Mouse (Mus musculus): ENCODE measurements around the gene Snx17.
A peak's percentile ranks its signal among the peaks of the same experiment; 100 is the strongest.

Snx17 gene

GRCm38 (mm10) chr5:31192939-31193630, at the start of gene Snx17, which contains the start of gene Eif2b4:
Snx17 (plus strand) TSS chr5:31193227.
Eif2b4 (minus strand) TSS chr5:31193430.
- DNase-seq (ENCODE audit: low spot score), result peak; percentile 98

- no peak for DNase-seq (ENCODE audit: low spot score)
Observed at GRCm38 (mm10) chr5:31149781-31150180, 43.2 kb upstream of the Snx17 start.

- DNase-seq (ENCODE audit: low spot score), result no peak
Observed at GRCm38 (mm10) chr5:31151746-31152145, 41.3 kb upstream of the Snx17 start.

GRCm38 (mm10) chr5:31153516-31154151, 39.4 kb upstream of the Snx17 start:
- DNase-seq (ENCODE audit: low spot score), result no peak

GRCm38 (mm10) chr5:31154152-31154553, 38.9 kb upstream of the Snx17 start, which contains the start of gene Mpv17:
Mpv17 (minus strand) TSS chr5:31154251.
- DNase-seq (ENCODE audit: low spot score), result peak; percentile 58

- DNase-seq (ENCODE audit: low spot score), result no peak
Observed at GRCm38 (mm10) chr5:31162462-31162861, 30.6 kb upstream of the Snx17 start.

GRCm38 (mm10) chr5:31164878-31165277, 28.1 kb upstream of the Snx17 start:
- no peak for DNase-seq (ENCODE audit: low spot score)

GRCm38 (mm10) chr5:31168630-31169029, 24.4 kb upstream of the Snx17 start:
- no peak for DNase-seq (ENCODE audit: low spot score)

- peak; percentile 57 for DNase-seq (ENCODE audit: low spot score)
Observed at GRCm38 (mm10) chr5:31179301-31179765, 13.7 kb upstream of the Snx17 start.

GRCm38 (mm10) chr5:31179766-31180630, 13.0 kb upstream of the Snx17 start, which contains the start of the genes Gm29609 and Gtf3c2:
Gm29609 (minus strand) TSS chr5:31179911.
Gtf3c2 (minus strand) TSS chr5:31180144.
- DNase-seq (ENCODE audit: low spot score), result peak; percentile 93

- no peak for DNase-seq (ENCODE audit: low spot score)
Observed at GRCm38 (mm10) chr5:31181183-31181770, 11.8 kb upstream of the Snx17 start.

- peak; percentile 66 for DNase-seq (ENCODE audit: low spot score)
Observed at GRCm38 (mm10) chr5:31183678-31184077, 9.3 kb upstream of the Snx17 start.

GRCm38 (mm10) chr5:31188223-31188840, 4.7 kb upstream of the Snx17 start:
- DNase-seq (ENCODE audit: low spot score), result no peak

GRCm38 (mm10) chr5:31190201-31190600, 2.8 kb upstream of the Snx17 start:
- no peak for DNase-seq (ENCODE audit: low spot score)

GRCm38 (mm10) chr5:31192045-31192938, 735 bp upstream of the Snx17 start:
- DNase-seq (ENCODE audit: low spot score), result no peak

- no peak for DNase-seq (ENCODE audit: low spot score)
Observed at GRCm38 (mm10) chr5:31193631-31194281, 729 bp downstream of the Snx17 start.

GRCm38 (mm10) chr5:31194486-31195485, 1.8 kb downstream of the Snx17 start:
- DNase-seq (ENCODE audit: low spot score), result no peak

GRCm38 (mm10) chr5:31195671-31196070, 2.6 kb downstream of the Snx17 start:
- no peak for DNase-seq (ENCODE audit: low spot score)

- no peak for DNase-seq (ENCODE audit: low spot score)
Observed at GRCm38 (mm10) chr5:31196207-31196606, 3.2 kb downstream of the Snx17 start.

All from c-Kit-positive CD71-positive TER-119-positive erythroid progenitor cells, embryonic 14.5 days (primary cell).